Mouse (Mus musculus) erythroblast, embryonic 14.5 days (primary cell): ENCODE data around the gene Axl.

Experiments used
- GATA1 ChIP-seq: IDR thresholded peaks from 2 replicates; pipeline ENCODE4 v1.6.1; 2012; ENCODE audit warnings: low read length, inconsistent platforms, mixed read lengths
- TAL1 ChIP-seq: IDR thresholded peaks from 3 replicates; pipeline ENCODE4 v1.6.1; 2012; ENCODE audit warnings: low read length, inconsistent platforms, mixed read lengths

DNA sequence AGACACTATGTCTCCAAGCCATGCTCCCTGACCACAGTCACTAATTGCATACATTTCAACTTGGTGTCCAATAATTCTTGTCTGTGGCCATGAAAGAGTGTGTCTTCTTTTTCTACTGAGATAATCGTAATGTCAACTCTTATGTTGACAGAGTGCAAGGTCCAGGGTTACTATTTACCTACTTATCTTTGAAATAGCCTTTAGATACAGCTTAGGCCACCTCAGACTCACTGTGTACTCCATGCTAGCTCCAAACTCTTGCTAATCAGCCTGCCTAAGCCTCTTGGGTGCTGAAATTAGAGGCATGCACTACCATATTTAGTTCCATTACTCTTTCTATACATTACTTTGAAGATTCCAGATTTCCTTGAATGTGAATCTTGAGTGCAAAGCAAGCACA lies 10.9 kb upstream of the Axl start:
- no peak for TF ChIP-seq GATA1
- no peak for TF ChIP-seq TAL1
